28 mouse cellular contexts compared by ENCODE assay signal in the genomic region with DNA sequence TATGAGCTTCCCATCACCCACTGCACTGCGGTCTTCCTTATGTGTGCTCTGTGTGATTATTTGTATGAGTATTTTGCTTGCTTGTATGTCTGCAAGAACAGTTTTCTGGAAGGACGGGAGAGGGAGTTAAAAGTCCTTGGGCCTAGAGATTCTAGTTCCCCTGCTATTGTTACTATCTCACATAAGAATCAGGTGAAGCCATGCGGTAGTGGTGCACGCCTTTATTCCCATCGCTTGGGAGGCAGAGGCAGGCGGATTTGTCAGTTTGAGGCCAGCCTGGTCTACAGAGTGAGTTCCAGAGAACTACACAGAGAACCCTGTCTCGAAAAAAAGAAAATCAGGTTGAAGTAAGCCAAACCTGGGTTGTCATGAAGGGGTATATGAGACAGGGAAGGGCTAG. TPM values are rescaled to one million over a fixed set of nuclear protein-coding genes. Genes with fewer than 3 reads are reported as not detected.
DNase-seq lines count a peak whose midpoint lies in the region; ATAC-seq and TF ChIP-seq lines count a peak whose summit lies in the region.
"Had no signal": no experiment of that assay in that cellular context is flagged by ENCODE, and none has a peak within 500 bp of the region (broad histone marks: within the 10 kb centered on the region; RNA-seq: fewer than 3 reads in every experiment).

No protein-coding gene starts in this region.

- dilution Hi-C loops in CH12.LX (cut with MboI; ENCODE audit: extremely low pct_ligation_motif_present, extremely low pct_unique_long_range_greater_than_20kb, low sequenced_read_pairs), result no loop called here

- peak; percentile 9; the same call in 1 of the 2 replicates for TF ChIP-seq POLR2A in CH12.LX (IDR thresholded peaks at IDR 0.05; ENCODE audit: low read depth, low read length)
- no peak for TF ChIP-seq POLR2A in lung, adult 2 months (IDR thresholded peaks at IDR 0.05; ENCODE audit: borderline replicate concordance, extremely low read depth, low read depth, low read length)

- H3K9me3 ChIP-seq in hindbrain, embryonic 13.5 days, result no peaks in the 10 kb centered on the region
- H3K9me3 ChIP-seq in hindbrain, postnatal 0 days (ENCODE audit: low read length), result no peaks in the 10 kb centered on the region
- H3K9me3 ChIP-seq in liver, embryonic 15.5 days (replicated peaks), result no peaks in the 10 kb centered on the region
- no peaks in the 10 kb centered on the region for H3K9me3 ChIP-seq in liver, embryonic 11.5 days (ENCODE audit: control insufficient read depth, low read length)
- H3K9me3 ChIP-seq in CH12.LX (replicated peaks; ENCODE audit: low read length), result no peaks in the 10 kb centered on the region
- H3K9me3 ChIP-seq: embryonic facial prominence, embryonic 12.5 days; embryonic facial prominence, embryonic 15.5 days; G1E; heart, embryonic 12.5 days; heart, embryonic 15.5 days; hindbrain, embryonic 12.5 days had no signal

- no peak for ATAC-seq in hindbrain, embryonic 13.5 days (ENCODE audit: low FRiP score)
- ATAC-seq in hindbrain, postnatal 0 days, result no peak
- no peak for ATAC-seq in liver, embryonic 15.5 days (ENCODE audit: insufficient read depth)
- ATAC-seq in liver, embryonic 11.5 days (replicated peaks; ENCODE audit: low FRiP score), result no peak
- ATAC-seq: CD4-positive, CD25-positive, alpha-beta regulatory T cell, adult 4 months; forebrain, embryonic 14.5 days; forebrain, postnatal 0 days; hindbrain, embryonic 16.5 days; inflammation-experienced regulatory T-cells, adult 6 months had no signal

- peaks cover 22% of the 10 kb centered on the region for H3K4me1 ChIP-seq in hindbrain, embryonic 13.5 days (replicated peaks)
- no peaks in the 10 kb centered on the region for H3K4me1 ChIP-seq in hindbrain, postnatal 0 days (ENCODE audit: insufficient read depth, low read length)
- peaks cover 22% of the 10 kb centered on the region for H3K4me1 ChIP-seq in liver, embryonic 15.5 days (replicated peaks)
- H3K4me1 ChIP-seq in liver, embryonic 11.5 days (replicated peaks; ENCODE audit: control insufficient read depth, insufficient read depth, low read length), result peaks cover 10% of the 10 kb centered on the region
- H3K4me1 ChIP-seq in CH12.LX (ENCODE audit: control insufficient read depth in 1 of 2, insufficient read depth in 2 of 2), result peaks cover 5 to 17% of the 10 kb centered on the region in 2 experiments
- no peaks in the 10 kb centered on the region for H3K4me1 ChIP-seq in lung, adult 2 months (ENCODE audit: control insufficient read depth, insufficient read depth, low read length)

- TF ChIP-seq RAD21 in CH12.LX (IDR thresholded peaks at IDR 0.05; ENCODE audit: low read depth, low read length), result no peak

- in situ Hi-C loops in CH12.LX (cut with MboI; ENCODE audit: low pct_ligation_motif_present, low pct_unique_long_range_greater_than_20kb, low sequenced_read_pairs), result no loop called here

- WGBS in hindbrain, embryonic 13.5 days, result 75% methylated on average over 7 of the region's 7 CpGs
- 77% methylated on average over 7 of the region's 7 CpGs for WGBS in hindbrain, postnatal 0 days
- WGBS in liver, embryonic 15.5 days (ENCODE audit: insufficient replicate concordance), result 47% methylated on average over 7 of the region's 7 CpGs
- WGBS in liver, embryonic 11.5 days, result 71% methylated on average over 7 of the region's 7 CpGs
- WGBS in lung, adult 2 months, result 83% methylated on average over 7 of the region's 7 CpGs

- no peaks in the 10 kb centered on the region for H3K27me3 ChIP-seq in hindbrain, embryonic 13.5 days
- no peaks in the 10 kb centered on the region for H3K27me3 ChIP-seq in hindbrain, postnatal 0 days (ENCODE audit: insufficient read depth, low read length)
- H3K27me3 ChIP-seq in liver, embryonic 15.5 days, result no peaks in the 10 kb centered on the region
- H3K27me3 ChIP-seq in liver, embryonic 11.5 days (replicated peaks; ENCODE audit: control insufficient read depth, insufficient read depth, low read length), result no peaks in the 10 kb centered on the region
- no peaks in the 10 kb centered on the region for H3K27me3 ChIP-seq in CH12.LX (replicated peaks)
- H3K27me3 ChIP-seq: embryonic facial prominence, embryonic 12.5 days; embryonic facial prominence, embryonic 15.5 days; heart, embryonic 12.5 days; heart, embryonic 15.5 days; hindbrain, embryonic 12.5 days had no signal

- peaks cover 44% of the 10 kb centered on the region for H3K36me3 ChIP-seq in hindbrain, embryonic 13.5 days
- peaks cover 19% of the 10 kb centered on the region; the same call in 1 of the 2 replicates for H3K36me3 ChIP-seq in hindbrain, postnatal 0 days (ENCODE audit: insufficient read depth, low read length)
- H3K36me3 ChIP-seq in liver, embryonic 15.5 days (replicated peaks), result peaks cover 45% of the 10 kb centered on the region
- H3K36me3 ChIP-seq in liver, embryonic 11.5 days (ENCODE audit: control insufficient read depth, insufficient read depth, low read length), result peaks cover 25% of the 10 kb centered on the region
- peaks cover 37 to 52% of the 10 kb centered on the region in 2 experiments for H3K36me3 ChIP-seq in CH12.LX (replicated peaks in 1 of 2; ENCODE audit: control insufficient read depth in 1 of 2, insufficient read depth in 1 of 2, low read length in 1 of 2)

- H3K9ac ChIP-seq in hindbrain, embryonic 13.5 days, result no peak overlapping the region
- H3K9ac ChIP-seq in hindbrain, postnatal 0 days (replicated peaks; ENCODE audit: low read length), result no peak overlapping the region
- no peak overlapping the region for H3K9ac ChIP-seq in liver, embryonic 15.5 days
- no peak overlapping the region for H3K9ac ChIP-seq in liver, embryonic 11.5 days (ENCODE audit: low read depth, low read length)
- no peak overlapping the region for H3K9ac ChIP-seq in CH12.LX (ENCODE audit: insufficient read depth, low read depth)
- H3K9ac ChIP-seq: embryonic facial prominence, embryonic 12.5 days; embryonic facial prominence, embryonic 15.5 days; forebrain, postnatal 0 days; heart, embryonic 12.5 days; heart, embryonic 15.5 days; hindbrain, embryonic 12.5 days had no signal

- no peak for TF ChIP-seq EP300 in CH12.LX (IDR thresholded peaks at IDR 0.05; ENCODE audit: low read length)

- H3K27ac ChIP-seq in hindbrain, embryonic 13.5 days, result peak overlapping the region; percentile 32; the same call in 1 of the 2 replicates
- no peak overlapping the region for H3K27ac ChIP-seq in hindbrain, postnatal 0 days
- 0 out of 2 replicates have a peak overlapping the region, but pooled peaks have one; percentile 6 for H3K27ac ChIP-seq in liver, embryonic 15.5 days (replicated peaks)
- no peak overlapping the region for H3K27ac ChIP-seq in liver, embryonic 11.5 days (ENCODE audit: low read depth, low read length)
- H3K27ac ChIP-seq in CH12.LX (ENCODE audit: insufficient read depth, low read depth), result no peak overlapping the region
- H3K27ac ChIP-seq: embryonic facial prominence, embryonic 12.5 days; embryonic facial prominence, embryonic 15.5 days; heart, embryonic 15.5 days; hindbrain, embryonic 12.5 days had no signal

- H3K4me3 ChIP-seq in hindbrain, embryonic 13.5 days, result no peak overlapping the region
- no peak overlapping the region for H3K4me3 ChIP-seq in hindbrain, postnatal 0 days (ENCODE audit: low read length)
- no peak overlapping the region for H3K4me3 ChIP-seq in liver, embryonic 15.5 days (replicated peaks)
- no peak overlapping the region for H3K4me3 ChIP-seq in liver, embryonic 11.5 days (ENCODE audit: low read depth, low read length)
- H3K4me3 ChIP-seq in CH12.LX (replicated peaks in 1 of 3; ENCODE audit: low read depth in 2 of 3, low read length in 2 of 3, poor library complexity in 1 of 3), result no peak overlapping the region
- H3K4me3 ChIP-seq in lung, adult 2 months (replicated peaks; ENCODE audit: extremely low read depth, low read depth, low read length), result no peak overlapping the region
- H3K4me3 ChIP-seq: embryonic facial prominence, embryonic 12.5 days; embryonic facial prominence, embryonic 15.5 days; heart, embryonic 12.5 days; heart, embryonic 15.5 days; hindbrain, embryonic 12.5 days had no signal

- TF ChIP-seq CTCF in hindbrain, postnatal 0 days (IDR thresholded peaks at IDR 0.05; ENCODE audit: low read depth), result no peak
- no peak for TF ChIP-seq CTCF in CH12.LX (conservative IDR thresholded peaks at IDR 0.05 in 1 of 2, IDR thresholded peaks at IDR 0.05 in 1 of 2; ENCODE audit: low read depth in 2 of 2, low read length in 2 of 2)
- TF ChIP-seq CTCF in lung, adult 2 months (IDR thresholded peaks at IDR 0.05; ENCODE audit: insufficient read depth, low read length), result no peak

- peaks cover 27% of the 10 kb centered on the region for H3K79me2 ChIP-seq in CH12.LX (replicated peaks; ENCODE audit: control insufficient read depth, extremely low read depth, insufficient read depth, poor library complexity, severe bottlenecking)

- H3K4me2 ChIP-seq in hindbrain, embryonic 13.5 days, result no peak overlapping the region
- H3K4me2 ChIP-seq in hindbrain, postnatal 0 days (ENCODE audit: low read depth, low read length), result no peak overlapping the region
- no peak overlapping the region for H3K4me2 ChIP-seq in liver, embryonic 15.5 days
- no peak overlapping the region for H3K4me2 ChIP-seq in liver, embryonic 11.5 days
- H3K4me2 ChIP-seq in CH12.LX (ENCODE audit: insufficient read depth, low read depth, poor library complexity, severe bottlenecking), result no peak overlapping the region
- H3K4me2 ChIP-seq: embryonic facial prominence, embryonic 12.5 days; embryonic facial prominence, embryonic 15.5 days; heart, embryonic 12.5 days; heart, embryonic 15.5 days; hindbrain, embryonic 12.5 days had no signal

- no peak for DNase-seq in hindbrain, postnatal 0 days (ENCODE audit: low spot score)
- DNase-seq in liver, embryonic 11.5 days (ENCODE audit: low spot score), result no peak
- no peak for DNase-seq in CH12.LX (ENCODE audit: extremely low read depth)
- no peak for DNase-seq in lung, adult 2 months
- DNase-seq in right cerebral cortex, adult 18-20 months, result no peak
- DNase-seq: adrenal gland, adult 2 months; adrenal gland, postnatal 14 days; cerebellum, adult 11 months; cerebellum, adult 2 months; cerebellum, adult 9-11 months; cerebellum, postnatal 25 days; forebrain, postnatal 0 days; gastrocnemius, postnatal 25 days; heart, adult 18-20 months; heart, postnatal 10 days; heart, postnatal 36 days had no signal

RNA-seq across cellular contexts. Expression of a gene that starts 4.6 kb away (rescaled TPM):
- polyA plus RNA-seq in hindbrain, embryonic 13.5 days (2015; fragmentation: Nextera tagmentation; extraction: Ambion mirVana), result 1.9 and 2.3 TPM in 2 replicates
- total RNA-seq in hindbrain, postnatal 0 days (2014; rRNA removed), result 1.2 and 4.5 TPM in 2 replicates
- polyA plus RNA-seq in hindbrain, postnatal 0 days (2015; fragmentation: Nextera tagmentation; extraction: Ambion mirVana), result 0.99 and 1.0 TPM in 2 replicates
- 2.3 and 2.5 TPM in 2 replicates for polyA plus RNA-seq in liver, embryonic 15.5 days (2015; fragmentation: Nextera tagmentation; extraction: Ambion mirVana)
- polyA plus RNA-seq in liver, embryonic 11.5 days (2014; fragmentation: Nextera tagmentation; extraction: Ambion mirVana), result 9.6 and 10.2 TPM in 2 replicates
- total RNA-seq in CH12.LX (2012; rRNA removed) (5.2 and 8.3 TPM in 2 replicates), CH12.LX (2014; rRNA removed) (4.7 and 5.0 TPM in 2 replicates)
- 6.7 and 7.1 TPM in 2 replicates for polyA plus RNA-seq in CH12.LX (2012; ENCODE audit: insufficient read length, low read depth)
- polyA plus RNA-seq in lung, adult 2 months (2012; rRNA removed), result 29.0 and 31.3 TPM in 2 replicates

RNA-seq across cellular contexts. Expression of a gene that starts 15.7 kb away (rescaled TPM):
- polyA plus RNA-seq in hindbrain, embryonic 13.5 days (2015; fragmentation: Nextera tagmentation; extraction: Ambion mirVana), result 400 TPM in 2 replicates
- total RNA-seq in hindbrain, postnatal 0 days (2014; rRNA removed), result 149 and 188 TPM in 2 replicates
- polyA plus RNA-seq in hindbrain, postnatal 0 days (2015; fragmentation: Nextera tagmentation; extraction: Ambion mirVana), result 332 and 334 TPM in 2 replicates
- 138 and 147 TPM in 2 replicates for polyA plus RNA-seq in liver, embryonic 15.5 days (2015; fragmentation: Nextera tagmentation; extraction: Ambion mirVana)
- polyA plus RNA-seq in liver, embryonic 11.5 days (2014; fragmentation: Nextera tagmentation; extraction: Ambion mirVana), result 641 and 659 TPM in 2 replicates
- total RNA-seq in CH12.LX (2012; rRNA removed) (515 and 844 TPM in 2 replicates), CH12.LX (2014; rRNA removed) (1,049 and 1,142 TPM in 2 replicates)
- polyA plus RNA-seq in CH12.LX (2012; ENCODE audit: insufficient read length, low read depth), result 902 and 991 TPM in 2 replicates
- 35.5 and 39.7 TPM in 2 replicates for polyA plus RNA-seq in lung, adult 2 months (2012; rRNA removed)

RNA-seq across cellular contexts. Expression of a gene that starts 20.6 kb away (rescaled TPM):
- 24.2 TPM in 2 replicates for polyA plus RNA-seq in hindbrain, embryonic 13.5 days (2015; fragmentation: Nextera tagmentation; extraction: Ambion mirVana)
- total RNA-seq in hindbrain, postnatal 0 days (2014; rRNA removed), result 25.4 and 35.0 TPM in 2 replicates
- 30.2 and 32.2 TPM in 2 replicates for polyA plus RNA-seq in hindbrain, postnatal 0 days (2015; fragmentation: Nextera tagmentation; extraction: Ambion mirVana)
- polyA plus RNA-seq in liver, embryonic 15.5 days (2015; fragmentation: Nextera tagmentation; extraction: Ambion mirVana), result 19.3 and 20.6 TPM in 2 replicates
- polyA plus RNA-seq in liver, embryonic 11.5 days (2014; fragmentation: Nextera tagmentation; extraction: Ambion mirVana), result 51.9 and 53.7 TPM in 2 replicates
- total RNA-seq in CH12.LX (2012; rRNA removed) (33.7 and 36.5 TPM in 2 replicates), CH12.LX (2014; rRNA removed) (15.3 and 15.6 TPM in 2 replicates)
- polyA plus RNA-seq in CH12.LX (2012; ENCODE audit: insufficient read length, low read depth), result 34.7 and 42.8 TPM in 2 replicates
- polyA plus RNA-seq in lung, adult 2 months (2012; rRNA removed), result 63.0 and 65.3 TPM in 2 replicates

RNA-seq across cellular contexts. Expression of a gene that starts 24.2 kb away (rescaled TPM):
- 64.2 and 67.0 TPM in 2 replicates for polyA plus RNA-seq in hindbrain, embryonic 13.5 days (2015; fragmentation: Nextera tagmentation; extraction: Ambion mirVana)
- 87.4 and 87.7 TPM in 2 replicates for total RNA-seq in hindbrain, postnatal 0 days (2014; rRNA removed)
- polyA plus RNA-seq in hindbrain, postnatal 0 days (2015; fragmentation: Nextera tagmentation; extraction: Ambion mirVana), result 64.5 and 66.5 TPM in 2 replicates
- 6.2 and 7.1 TPM in 2 replicates for polyA plus RNA-seq in liver, embryonic 15.5 days (2015; fragmentation: Nextera tagmentation; extraction: Ambion mirVana)
- 22.1 and 25.1 TPM in 2 replicates for polyA plus RNA-seq in liver, embryonic 11.5 days (2014; fragmentation: Nextera tagmentation; extraction: Ambion mirVana)
- total RNA-seq in CH12.LX (2012; rRNA removed), result 23.2 and 26.5 TPM in 2 replicates
- 21.4 and 24.7 TPM in 2 replicates for total RNA-seq in CH12.LX (2014; rRNA removed)
- polyA plus RNA-seq in CH12.LX (2012; ENCODE audit: insufficient read length, low read depth), result 28.0 and 28.6 TPM in 2 replicates
- 27.1 and 31.3 TPM in 2 replicates for polyA plus RNA-seq in lung, adult 2 months (2012; rRNA removed)

RNA-seq across cellular contexts. Expression of a gene that starts 51.5 kb away (rescaled TPM):
- 14.1 and 15.2 TPM in 2 replicates for polyA plus RNA-seq in hindbrain, embryonic 13.5 days (2015; fragmentation: Nextera tagmentation; extraction: Ambion mirVana)
- total RNA-seq in hindbrain, postnatal 0 days (2014; rRNA removed), result 77.6 and 99.2 TPM in 2 replicates
- 14.0 and 14.6 TPM in 2 replicates for polyA plus RNA-seq in hindbrain, postnatal 0 days (2015; fragmentation: Nextera tagmentation; extraction: Ambion mirVana)
- polyA plus RNA-seq in liver, embryonic 15.5 days (2015; fragmentation: Nextera tagmentation; extraction: Ambion mirVana), result 2.4 and 2.5 TPM in 2 replicates
- 4.7 and 6.2 TPM in 2 replicates for polyA plus RNA-seq in liver, embryonic 11.5 days (2014; fragmentation: Nextera tagmentation; extraction: Ambion mirVana)
- 9.5 and 13.4 TPM in 2 replicates for total RNA-seq in CH12.LX (2012; rRNA removed)
- total RNA-seq in CH12.LX (2014; rRNA removed), result 4.8 and 5.5 TPM in 2 replicates
- 13.3 and 15.0 TPM in 2 replicates for polyA plus RNA-seq in CH12.LX (2012; ENCODE audit: insufficient read length, low read depth)
- polyA plus RNA-seq in lung, adult 2 months (2012; rRNA removed), result 52.0 and 56.6 TPM in 2 replicates

Comparison
In these comparisons a context has a peak if more than half of its experiments do, and no peak if none do; other contexts are left out.
1. H3K27ac ChIP-seq: peak in hindbrain, embryonic 13.5 days (single experiment) and liver, embryonic 15.5 days (single experiment); none in hindbrain, postnatal 0 days (single experiment), liver, embryonic 11.5 days (single experiment) and CH12.LX (single experiment).